Mouse (Mus musculus): ENCODE results near the gene Kat2a.
A peak's percentile ranks its signal among the peaks of the same experiment; 100 is the strongest.

The Kat2a gene

DNA sequence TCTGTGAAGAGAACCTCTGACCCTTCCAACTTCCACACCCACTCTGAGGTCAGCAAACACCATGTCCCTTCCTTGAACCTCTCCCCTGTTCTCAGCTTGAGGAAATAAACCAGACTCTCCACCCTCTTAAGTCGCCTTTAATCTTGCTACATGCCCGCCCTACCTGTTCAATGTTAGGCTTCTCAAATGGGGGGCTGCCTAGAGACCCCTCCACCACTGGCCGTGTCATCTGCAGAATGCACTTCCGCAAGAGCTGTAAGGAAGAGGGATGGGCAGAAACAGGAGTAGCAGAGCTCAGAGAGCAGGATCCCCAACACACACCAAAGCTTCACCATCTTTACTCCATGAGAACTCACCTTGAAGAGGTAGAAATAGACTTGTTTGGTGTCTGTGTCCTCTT lies 1.3 kb downstream of the Kat2a start:
- no peak for DNase-seq (ENCODE audit: low spot score in 2 of 2)

DNA sequence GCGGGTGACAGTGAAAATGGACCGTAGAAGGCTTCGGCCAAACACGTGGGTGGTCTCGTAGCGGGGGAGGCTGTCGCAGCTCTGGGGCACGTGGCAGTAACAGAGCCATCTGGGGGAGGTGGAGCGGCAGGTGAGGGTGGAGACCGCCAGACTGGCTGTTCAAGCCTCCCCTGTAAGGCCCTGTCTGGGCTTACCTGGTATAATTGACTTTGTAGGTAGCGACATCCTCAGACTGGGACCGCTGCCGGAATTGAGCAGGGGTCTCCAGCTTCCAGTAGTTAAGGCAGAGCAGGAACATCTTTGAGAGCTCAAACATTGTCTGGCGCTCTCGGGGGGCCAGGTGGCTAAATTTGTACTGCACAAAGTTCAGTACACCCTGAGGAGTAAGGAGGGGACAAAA lies 1.7 kb downstream of the Kat2a start:
- no peak for DNase-seq (ENCODE audit: low spot score in 2 of 2)

DNA sequence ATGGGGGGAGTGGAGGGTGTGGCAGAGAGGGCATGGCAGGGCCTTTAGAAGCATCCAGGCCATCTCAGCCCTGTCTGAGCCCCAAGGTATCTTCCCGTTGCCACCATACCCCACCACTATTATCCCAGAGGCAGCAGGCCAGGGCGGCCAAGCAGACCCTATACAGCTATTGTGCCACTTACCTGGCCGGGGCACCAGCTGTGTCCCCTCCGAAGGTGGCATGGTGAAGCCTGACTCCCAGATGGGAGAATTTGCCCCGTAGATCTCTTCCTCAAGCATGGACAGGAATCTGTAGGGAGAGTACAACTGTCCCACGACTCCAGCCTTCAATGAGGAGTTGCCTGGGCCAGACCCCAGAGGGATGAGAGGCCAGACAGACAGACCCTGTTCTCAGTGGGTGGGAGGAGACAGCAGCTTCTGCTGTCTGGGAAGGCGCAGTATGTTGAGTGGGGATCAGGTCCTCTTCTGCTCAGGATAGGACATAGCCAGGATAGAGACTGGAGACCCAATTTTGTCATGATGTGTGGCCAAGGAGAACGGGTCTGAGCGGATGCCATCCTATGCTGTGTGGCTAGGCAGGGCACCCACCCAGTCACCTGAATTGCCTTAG lies 3.0 kb downstream of the Kat2a start:
- DNase-seq (ENCODE audit: low spot score in 2 of 2) = no peak

DNA sequence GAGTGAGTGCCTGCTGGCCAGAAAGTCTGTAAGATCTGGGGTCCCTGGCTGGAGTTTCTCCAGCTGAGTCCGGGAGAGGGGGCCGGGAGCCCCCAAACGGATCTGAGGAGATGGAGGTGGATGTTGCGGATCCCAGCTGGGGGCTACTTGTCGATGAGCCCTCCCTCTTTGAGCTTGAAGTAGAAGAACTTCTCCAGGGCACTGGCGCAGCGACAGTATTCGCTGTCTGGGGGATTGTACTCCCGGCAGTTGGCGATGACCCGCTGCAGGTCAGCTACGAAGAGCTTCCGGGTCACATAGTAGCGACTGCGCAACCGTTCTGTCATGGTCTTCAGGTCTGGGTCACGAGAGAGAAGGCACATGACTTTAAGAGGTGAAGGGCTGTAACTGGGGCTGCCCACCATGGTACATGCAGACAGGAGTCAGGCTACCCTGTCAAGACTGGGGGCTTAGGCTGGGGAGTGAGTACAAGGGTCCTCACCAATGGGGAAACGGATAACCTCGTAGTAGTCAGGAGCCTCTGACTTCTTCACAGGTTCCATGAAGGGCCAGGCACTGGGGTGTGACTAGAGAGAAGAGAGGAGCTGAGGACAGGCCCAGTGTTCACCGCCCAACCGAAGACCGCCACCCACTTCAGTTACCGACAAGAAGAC lies 7.0 kb downstream of the Kat2a start:
- no peak for DNase-seq (ENCODE audit: low spot score in 2 of 2)

DNA sequence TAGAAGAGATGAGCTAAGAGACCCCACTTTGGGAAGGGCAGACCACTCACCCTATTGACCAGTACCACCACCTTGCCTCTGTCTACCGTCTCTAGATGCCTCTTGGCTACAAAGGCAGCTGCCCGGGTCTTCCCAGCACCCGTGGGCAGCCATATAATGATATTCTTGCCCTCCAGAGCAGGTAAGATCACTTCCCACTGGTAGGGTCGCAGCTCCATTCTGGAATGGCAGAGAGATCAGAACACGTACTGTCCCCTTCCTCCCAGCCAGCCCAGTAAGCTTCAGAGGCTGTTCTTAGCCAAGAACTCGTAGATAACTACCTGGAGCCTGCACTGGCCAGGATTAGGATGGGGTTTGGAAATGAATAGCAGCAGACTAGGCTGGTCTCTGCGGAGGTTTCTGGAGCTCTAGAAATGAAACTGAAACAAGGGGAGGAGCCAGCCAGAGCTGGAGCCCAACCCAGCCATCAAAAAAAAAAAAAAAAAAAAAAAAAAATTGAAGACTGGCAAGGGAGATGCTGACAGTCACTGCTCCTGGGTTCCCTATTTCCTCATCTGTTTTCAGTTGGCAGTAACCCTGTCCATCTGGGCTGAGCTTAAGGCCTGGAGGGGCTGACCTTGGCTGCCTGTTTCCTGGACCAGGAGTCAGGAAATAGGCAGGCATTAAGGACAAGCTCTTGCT lies 8.3 kb downstream of the Kat2a start, which contains the start of gene Dhx58:
TSS of gene Dhx58 (minus strand) at position 421 of the 681 bp plus-strand sequence.
- no peak for DNase-seq (ENCODE audit: low spot score in 2 of 2)

DNA sequence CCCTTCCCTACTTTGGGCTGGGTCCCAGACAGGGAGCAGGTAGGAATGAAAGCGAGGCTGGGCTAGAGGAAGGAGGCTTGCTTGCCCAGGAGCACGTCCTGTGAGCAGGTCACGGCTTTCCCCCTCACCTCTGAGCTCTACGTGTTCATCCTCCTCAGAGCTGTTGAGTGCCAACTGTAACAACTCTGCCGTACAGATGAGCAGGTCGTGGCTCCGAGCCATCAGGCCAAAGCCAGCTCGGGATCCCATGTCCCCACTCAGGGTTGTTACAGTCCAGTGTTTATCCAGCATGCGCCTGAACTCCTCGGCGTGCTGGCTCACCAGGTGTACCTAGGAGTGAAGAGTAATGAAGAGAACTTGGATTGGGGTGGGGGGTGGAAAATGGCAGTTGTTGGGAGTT lies 8.9 kb downstream of the Kat2a start:
- no peak for DNase-seq (ENCODE audit: low spot score in 2 of 2)

DNA sequence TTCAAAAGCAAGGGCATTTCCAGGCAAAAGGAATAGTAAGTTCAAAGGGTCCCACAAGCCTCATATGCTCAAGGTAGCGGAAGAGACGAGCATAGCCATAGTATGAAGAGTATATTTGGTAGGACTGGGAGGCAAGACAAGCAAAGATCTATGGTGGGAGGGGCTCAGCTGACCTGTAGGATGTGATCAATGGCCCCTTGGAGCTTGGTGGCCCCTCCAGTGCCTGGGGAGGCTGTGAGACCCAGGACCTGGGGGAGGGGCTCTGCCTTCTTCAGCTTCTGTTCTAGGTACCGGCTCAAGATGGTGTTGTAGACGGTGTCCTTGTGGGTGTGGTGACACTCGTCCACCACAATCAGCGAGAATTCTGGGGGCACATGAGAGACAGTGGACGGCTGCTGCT lies 9.4 kb downstream of the Kat2a start:
- no peak for DNase-seq (ENCODE audit: low spot score in 2 of 2)

DNA sequence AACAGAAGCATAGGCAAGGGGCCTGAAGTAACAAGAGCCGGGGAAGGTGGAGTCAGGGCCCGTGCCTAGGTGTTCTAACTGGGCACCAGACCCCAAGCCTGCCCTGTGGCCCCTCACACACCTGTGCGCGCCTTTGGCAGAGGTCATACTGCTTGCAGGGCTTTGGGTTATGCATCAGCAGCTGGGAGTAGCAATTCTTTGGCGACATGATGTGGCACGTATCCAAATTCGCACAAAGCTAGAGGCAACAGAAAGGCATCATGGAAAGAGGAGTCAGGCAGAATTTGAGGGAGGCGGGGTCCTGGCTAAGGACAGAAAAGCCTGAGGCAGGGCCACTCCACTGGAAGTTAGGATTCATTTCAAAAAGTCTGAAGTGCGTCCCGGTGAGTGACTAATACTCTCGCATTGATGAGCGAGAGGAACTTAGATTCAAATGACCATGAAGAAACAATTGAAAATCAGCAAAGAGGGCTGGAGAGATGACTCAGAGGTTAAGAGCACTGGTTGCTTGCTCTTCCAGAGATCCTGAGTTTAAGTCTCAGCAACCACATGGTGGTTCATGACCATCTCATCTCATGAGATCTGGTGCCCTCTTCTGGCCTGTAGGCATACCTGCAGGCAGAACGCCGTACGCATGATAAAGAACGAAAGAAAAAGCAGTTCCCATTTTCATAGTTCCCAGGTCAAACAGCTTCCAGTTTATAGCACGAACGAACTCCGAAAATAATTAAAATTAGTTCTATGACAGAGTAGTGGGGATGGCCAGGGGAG lies 10.0 kb downstream of the Kat2a start:
- peak in 1 of 2 experiments; percentile 52 for DNase-seq (ENCODE audit: low spot score in 2 of 2)

DNA sequence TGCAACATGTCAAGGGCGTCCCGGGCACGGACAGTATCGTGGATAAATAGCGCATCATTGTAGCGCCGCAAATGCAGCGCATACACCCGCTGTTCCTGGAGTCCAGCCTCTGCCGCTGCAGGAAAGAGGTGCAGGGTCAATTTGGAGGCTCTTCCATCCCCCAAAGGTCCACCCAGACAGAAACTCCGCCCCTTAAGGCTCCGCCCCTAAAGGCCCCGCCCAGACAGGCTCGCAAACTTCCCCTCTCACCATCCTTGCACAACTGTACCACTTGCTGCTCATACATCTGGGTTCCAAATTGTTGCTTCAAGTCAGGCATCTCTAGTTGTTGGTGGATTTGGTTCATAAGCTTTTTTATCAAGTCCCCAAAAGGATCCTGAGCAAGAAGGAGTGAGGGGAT lies 11.0 kb downstream of the Kat2a start:
- peak in 1 of 2 experiments; percentile 61 for DNase-seq (ENCODE audit: low spot score in 2 of 2)

DNA sequence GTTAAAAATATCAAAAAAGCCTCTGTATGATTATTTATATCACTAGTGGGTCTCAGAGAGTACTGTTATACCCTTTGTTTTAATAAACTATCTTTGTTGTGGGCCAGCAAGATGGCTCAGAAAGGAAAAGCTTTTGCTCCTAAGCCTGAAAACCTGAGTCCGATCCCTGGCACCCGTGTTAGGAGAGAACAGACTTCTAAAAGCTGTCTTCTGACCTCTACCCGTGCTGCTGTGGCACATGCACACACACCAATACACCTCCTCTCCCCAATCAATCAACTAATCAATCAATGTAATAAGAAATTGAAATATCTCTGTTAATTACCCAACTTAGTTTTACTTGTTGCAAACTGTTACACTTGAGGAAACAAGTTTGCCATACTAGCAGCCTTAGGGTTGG lies 11.6 kb downstream of the Kat2a start:
- no peak for DNase-seq (ENCODE audit: low spot score in 2 of 2)

DNA sequence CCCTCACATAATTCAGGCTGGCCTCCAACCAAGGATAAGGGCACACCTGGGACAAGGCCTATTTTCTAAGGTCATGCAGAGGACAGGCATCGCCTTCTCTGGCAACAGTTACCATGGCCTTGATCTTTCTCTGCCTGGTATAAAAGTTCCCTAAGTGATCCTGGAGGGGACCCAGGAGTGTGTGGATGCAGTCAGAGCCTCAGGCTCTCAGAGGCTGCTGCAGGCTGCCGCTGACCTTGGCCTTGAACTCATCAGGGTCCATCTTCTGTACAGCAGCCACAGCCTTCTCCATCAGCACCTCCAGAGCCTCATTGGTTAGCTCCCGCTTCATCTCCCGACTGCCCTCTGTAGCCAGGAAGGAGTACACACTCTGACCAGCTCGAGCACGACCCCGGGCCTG lies 14.3 kb downstream of the Kat2a start:
- no peak for DNase-seq (ENCODE audit: low spot score in 2 of 2)

DNA sequence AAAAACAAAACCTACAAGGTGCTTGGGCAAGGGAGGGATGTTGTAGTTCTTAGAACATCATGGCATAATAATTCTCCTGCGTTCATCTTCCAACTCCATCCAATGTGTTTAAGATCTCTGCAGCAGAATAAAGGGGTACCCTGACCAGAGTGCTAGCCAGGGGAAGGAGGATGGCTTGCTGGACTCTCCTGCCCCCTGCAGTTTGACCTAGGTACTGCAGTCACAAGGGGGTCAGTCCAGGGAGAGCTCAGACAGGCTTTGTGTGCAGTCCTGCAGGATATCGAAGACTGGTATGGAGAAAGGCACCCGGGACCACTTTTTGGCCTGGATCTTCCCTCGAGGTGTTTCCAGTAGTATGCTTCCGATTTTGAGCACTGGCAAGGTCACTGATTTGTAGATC lies 17.3 kb downstream of the Kat2a start:
- no peak for DNase-seq (ENCODE audit: low spot score in 2 of 2)

DNA sequence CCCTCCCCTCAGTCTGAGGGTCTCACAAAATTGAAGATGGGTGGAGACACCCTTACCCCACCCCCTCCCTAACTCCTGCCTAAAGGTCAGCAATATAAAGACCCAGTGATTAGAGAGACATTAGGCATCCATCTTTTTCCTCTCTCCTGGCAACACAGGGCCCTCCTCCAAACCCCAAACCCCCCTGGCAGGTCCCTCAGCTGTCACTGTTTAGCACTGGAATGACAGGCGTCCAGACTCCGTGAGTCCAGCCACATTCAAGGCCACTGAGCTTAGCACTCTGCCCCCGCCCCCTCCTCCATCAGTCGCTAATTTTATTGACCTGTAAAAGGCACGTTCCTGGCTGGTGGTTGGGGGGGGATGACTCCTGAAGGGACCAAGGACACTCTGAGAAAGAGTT lies 19.1 kb downstream of the Kat2a start:
- no peak for DNase-seq (ENCODE audit: low spot score in 2 of 2)

DNA sequence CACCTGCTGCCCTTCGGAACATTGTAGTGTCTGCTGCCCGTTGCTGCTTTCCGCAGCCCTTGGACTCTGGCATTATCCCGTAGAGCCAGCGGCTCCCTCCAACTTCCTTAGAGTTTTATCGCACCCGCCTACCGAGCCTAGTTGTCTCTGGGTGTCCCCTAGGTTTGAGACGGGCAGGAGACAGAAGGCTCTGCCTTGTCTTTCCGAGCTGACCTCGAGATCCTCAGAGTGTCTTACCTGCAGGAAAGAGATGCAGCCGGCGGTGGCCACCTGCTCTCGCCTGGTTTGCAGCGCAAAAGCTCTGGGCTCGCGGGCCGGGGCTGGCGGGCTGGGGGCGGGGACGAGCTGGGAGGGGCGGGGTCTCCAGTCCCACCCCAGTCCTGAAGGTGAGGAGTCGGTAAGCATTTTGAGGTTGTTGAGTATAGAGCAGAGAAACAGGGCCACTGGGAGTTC lies 20.1 kb downstream of the Kat2a start, which contains the start of gene Zfp385c:
TSS of gene Zfp385c (minus strand) at position 292 of the 453 bp plus-strand sequence.
- DNase-seq (ENCODE audit: low spot score in 2 of 2) = no peak

DNA sequence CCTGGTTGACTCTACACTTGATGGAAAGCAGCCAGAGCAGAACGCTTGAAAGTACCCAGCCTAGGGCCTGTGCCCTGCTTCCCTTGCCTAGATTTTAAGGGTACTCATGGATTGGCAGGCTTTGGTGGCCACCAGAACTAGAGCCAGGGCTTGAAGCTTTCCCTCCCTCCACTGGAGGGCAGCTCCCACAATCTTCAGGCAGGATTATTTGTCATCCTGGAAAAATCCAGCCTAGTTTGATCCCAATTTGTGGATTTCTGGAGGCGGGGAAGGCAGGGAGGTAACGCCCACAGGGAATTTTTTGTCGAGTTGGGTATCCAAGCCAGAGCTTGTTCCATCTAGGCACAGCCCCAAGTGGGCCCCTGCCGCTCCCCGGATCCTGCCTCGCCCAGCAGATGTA lies 21.9 kb downstream of the Kat2a start:
- DNase-seq (ENCODE audit: low spot score in 2 of 2) = no peak

DNA sequence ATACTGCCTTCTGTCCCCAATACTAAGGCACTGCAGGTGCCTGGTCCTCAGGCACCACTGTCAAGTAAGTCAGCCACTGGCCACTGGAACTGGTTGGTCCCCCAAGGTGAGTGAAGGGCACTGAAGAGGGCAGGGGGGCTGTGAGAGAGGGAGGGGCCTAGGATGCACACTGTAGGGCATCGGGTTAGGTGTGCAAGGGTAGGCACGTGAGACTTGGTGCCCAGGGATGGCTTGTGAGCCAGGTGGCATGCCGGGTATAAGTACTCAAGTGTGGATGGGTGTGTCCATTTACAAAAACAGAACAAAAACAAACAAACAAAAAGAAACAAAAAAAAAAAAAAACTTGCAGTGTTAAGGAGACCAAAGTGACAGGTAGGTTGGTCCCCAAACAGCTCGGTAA lies 23.8 kb downstream of the Kat2a start:
- DNase-seq (ENCODE audit: low spot score in 2 of 2) = no peak

DNA sequence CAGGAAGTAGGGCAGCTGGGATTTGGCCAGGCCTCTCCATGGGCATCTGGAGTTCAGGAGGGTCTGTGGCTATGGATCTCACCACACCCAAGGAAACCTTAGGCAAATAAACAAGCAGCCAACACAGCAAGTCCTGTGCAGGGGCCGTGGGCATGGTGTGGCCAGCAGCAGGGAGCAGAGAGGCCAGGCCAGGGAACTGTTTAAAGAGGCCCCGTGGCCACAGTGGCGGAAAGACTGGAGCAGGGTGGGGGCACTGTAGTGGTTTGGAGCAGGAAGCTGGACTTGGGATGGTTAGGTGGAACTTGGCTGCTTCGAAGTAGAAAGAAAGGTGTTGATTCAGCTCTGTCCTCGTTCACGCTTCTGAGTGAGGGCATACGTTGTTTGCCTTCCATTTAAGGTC lies 25.0 kb downstream of the Kat2a start:
- no peak for DNase-seq (ENCODE audit: low spot score in 2 of 2)

DNA sequence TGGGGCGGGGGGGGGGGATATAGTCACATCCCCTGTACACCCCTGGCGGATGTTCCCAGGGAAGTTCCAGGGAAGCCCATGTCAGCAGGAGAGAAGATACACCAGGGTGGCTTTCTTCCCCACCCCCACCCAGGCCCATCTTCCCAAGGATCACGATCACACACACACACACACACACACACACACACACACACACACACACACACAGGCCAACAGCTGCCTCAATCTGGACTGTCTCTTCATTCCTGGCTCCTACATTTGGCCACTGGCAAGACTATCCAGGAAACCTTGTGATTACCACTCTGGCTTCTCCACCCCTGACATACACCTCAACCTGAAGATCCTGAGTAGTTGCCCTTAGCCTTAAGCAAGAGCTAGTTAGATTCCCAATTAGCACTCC lies 26.9 kb downstream of the Kat2a start:
- no peak for DNase-seq (ENCODE audit: low spot score in 2 of 2)

DNA sequence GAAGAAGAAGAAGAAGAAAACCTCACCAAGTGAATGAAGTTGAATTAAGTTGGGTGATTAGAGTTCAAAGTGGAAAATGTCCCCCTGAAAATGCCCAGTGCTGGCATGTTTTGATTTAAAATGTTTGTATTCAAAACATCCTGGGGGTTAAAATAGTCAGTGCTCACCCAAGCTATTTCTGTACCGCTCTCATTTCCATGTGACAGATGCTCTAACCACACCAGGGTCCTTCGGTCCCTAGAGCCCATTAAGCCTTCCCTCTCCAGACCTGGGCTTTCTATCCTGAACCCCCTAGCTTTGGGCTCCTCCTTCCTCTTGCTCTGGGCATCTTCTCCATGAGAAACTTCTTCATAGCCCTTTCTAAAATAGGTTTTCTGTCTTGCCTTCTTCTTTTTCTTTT lies 28.2 kb downstream of the Kat2a start:
- DNase-seq (ENCODE audit: low spot score in 2 of 2) = no peak

DNA sequence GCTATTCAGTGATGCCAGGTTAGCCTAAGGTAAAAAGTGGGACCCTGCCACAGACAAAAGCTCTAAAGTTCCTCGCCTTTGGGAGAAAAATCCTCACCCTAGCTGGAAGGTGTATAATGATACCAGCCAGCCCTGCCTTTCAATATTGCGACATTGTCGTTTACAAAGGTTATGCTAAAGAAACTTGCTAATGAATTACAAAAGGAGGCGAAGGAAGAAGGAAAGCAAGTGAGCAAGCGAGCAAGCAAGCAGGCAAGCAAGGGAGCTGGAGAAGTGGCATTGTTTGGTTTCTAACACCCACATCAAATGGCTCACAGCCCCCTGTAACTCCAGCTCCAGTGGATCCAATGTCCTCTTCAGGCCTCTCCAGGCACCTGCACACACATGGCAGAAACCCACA lies 29.7 kb downstream of the Kat2a start:
- DNase-seq (ENCODE audit: low spot score in 2 of 2) = no peak

DNA sequence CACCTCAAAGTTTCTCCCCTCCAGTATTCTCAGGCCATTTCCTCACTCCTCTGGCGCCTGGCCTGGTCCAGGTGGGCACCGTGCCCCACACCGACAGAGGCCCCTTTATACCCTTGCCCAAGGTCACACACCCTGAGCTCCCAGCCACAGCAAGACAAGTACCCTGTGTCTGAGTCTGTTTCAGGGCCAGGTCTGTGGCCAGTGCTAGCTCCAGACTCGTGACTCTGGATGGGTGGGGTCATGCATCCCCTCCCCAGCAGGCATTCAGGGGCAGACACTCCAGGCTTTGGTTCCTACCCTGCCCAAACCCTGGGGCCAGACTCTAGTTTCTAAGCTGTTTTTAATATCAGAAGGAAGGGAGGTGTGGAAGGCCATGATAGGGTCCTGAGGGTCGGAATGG lies 30.4 kb downstream of the Kat2a start:
- no peak for DNase-seq (ENCODE audit: low spot score in 2 of 2)

DNA sequence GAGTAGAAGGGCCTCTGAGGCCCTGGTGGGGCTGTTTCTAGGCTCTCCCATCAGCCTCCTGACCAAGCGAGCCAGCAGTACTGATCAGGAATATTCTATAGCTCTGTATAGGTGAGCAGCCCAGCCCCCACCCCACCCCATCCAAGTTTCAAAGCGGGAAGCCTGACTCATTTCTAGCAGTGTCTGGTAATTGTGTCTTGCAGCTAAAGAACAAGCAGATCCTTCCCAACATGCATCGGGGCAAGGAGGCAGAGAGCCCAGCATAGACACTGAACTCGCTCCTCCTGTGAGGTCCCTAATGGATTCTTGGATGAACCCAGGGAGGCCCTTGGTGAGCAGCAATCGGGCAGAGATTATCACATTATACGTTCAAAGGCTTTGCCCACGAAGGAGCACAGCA lies 34.5 kb downstream of the Kat2a start:
- no peak for DNase-seq (ENCODE audit: low spot score in 2 of 2)
